Mouse (Mus musculus): ENCODE measurements around the gene Zfp57. TPM values are rescaled to one million over a fixed set of nuclear protein-coding genes. Genes with fewer than 3 reads are reported as not detected.

Zfp57 gene
- polyA plus RNA-seq, 1 experiment: 3.5 TPM

DNA sequence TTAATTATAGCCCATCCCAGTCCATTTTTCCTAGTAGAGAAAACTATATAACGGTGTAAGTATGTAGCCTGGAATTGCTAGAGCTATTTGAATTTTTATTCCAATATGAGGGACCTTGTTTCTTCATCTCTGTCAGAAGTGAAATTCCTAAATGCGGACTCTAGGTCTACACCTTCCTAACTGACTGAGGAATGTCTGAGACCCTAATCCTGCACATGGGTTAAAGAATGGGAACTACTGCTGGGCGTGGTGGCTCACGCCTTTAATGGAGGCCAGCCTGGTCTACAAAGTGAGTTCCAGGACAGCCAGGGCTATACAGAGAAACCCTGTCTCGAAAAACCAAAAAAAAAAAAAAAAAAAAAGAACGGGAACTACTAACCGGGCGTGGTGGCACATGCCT is 28.2 kb downstream of the Zfp57 start:
- Histone ChIP-seq H3K4me3 (replicated peaks) (peak overlapping the region; percentile 90), H3K4me1 (peaks cover 8% of the 10 kb centered on the region), H3K9me3 (no peaks in the 10 kb centered on the region), H3K27me3 (replicated peaks) (peaks cover 1% of the 10 kb centered on the region), H3K36me3 (replicated peaks; ENCODE audit: low read length) (no peaks in the 10 kb centered on the region)
- no peak for TF ChIP-seq GATA1 (IDR thresholded peaks at IDR 0.05; ENCODE audit: borderline replicate concordance, low read length)

DNA sequence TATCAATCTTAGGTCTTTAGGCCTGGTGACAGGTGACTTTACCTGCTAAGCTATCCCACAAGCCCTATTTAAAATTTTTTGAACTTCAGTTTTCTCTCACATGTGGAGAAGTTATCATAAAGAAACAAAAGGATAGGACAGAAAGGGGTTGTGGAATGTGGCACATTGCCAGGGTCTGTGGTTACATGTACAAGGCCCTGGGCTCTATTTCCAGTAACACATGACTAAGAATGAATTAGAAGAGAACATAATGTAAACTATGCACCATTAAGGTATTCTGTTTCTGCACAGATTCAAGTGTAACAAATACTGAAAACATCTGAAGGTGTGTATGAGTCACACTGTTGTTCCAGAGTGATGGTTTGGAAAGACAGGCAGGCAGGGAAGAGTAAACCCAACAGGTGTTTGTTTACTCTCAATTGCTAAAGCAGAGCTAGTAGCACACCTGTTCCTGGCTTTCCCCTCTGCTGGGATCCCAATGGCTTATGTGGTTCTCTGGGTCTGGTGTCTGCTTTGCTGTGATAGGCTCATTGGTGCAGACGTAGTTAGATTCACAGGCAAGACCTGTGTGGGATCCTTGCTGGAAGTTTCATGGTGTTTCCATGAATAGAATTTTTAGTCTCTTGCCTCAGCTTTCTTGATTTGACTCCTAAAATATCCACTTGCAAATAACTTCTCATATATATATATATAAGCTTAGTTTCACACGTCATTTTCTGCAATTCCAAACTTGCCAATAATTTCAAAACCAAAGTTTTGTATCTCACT is 38.3 kb downstream of the Zfp57 start:
- Histone ChIP-seq H3K9me3 (peaks cover 5% of the 10 kb centered on the region), H3K36me3 (replicated peaks; ENCODE audit: low read length) (no peaks in the 10 kb centered on the region), H3K4me3 (replicated peaks) (no peak overlapping the region), H3K4me1 (no peaks in the 10 kb centered on the region), H3K27me3 (replicated peaks) (peaks cover 10% of the 10 kb centered on the region)
- no peak for TF ChIP-seq GATA1 (IDR thresholded peaks at IDR 0.05; ENCODE audit: borderline replicate concordance, low read length)
- no peak for TF ChIP-seq FLI1 (IDR thresholded peaks at IDR 0.05; ENCODE audit: low read length)

DNA sequence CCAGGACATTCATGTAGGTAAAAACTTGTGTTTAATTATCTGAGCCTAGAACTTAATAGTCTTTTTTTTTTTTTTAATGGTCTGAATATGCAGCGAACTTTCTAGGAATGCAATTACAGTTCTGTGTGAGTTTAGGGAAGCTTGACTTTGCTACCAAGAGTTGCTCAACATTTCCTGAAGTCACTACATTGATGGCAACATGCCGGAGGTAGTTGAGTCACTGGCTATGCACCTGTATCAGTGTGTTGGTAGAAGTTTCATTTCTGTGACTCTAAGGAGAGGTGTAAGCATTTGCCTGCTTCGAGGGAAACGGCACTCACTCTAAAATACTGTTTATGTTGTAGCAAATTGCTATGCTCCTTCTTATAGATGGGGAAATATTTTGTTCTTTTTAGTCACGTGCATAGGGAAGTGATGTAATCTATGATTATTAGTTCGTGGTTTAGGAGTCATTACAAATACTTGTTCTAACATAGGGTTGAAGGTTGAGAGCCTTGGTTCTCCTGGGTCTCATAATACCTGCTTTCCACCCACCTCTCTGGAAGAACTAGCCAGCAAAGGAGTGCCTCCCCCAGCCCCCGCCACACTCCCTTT is 43.8 kb downstream of the Zfp57 start:
- peaks cover 28% of the 10 kb centered on the region for H3K4me1 ChIP-seq
- H3K27me3 ChIP-seq (replicated peaks): peaks cover 38% of the 10 kb centered on the region
- no peak for TF ChIP-seq FLI1 (IDR thresholded peaks at IDR 0.05; ENCODE audit: low read length)
- no peak for TF ChIP-seq GATA1 (IDR thresholded peaks at IDR 0.05; ENCODE audit: borderline replicate concordance, low read length)
- peak overlapping the region; percentile 95 for H3K4me3 ChIP-seq (replicated peaks)
- H3K36me3 ChIP-seq (replicated peaks; ENCODE audit: low read length): no peaks in the 10 kb centered on the region
- H3K9me3 ChIP-seq: no peaks in the 10 kb centered on the region

DNA sequence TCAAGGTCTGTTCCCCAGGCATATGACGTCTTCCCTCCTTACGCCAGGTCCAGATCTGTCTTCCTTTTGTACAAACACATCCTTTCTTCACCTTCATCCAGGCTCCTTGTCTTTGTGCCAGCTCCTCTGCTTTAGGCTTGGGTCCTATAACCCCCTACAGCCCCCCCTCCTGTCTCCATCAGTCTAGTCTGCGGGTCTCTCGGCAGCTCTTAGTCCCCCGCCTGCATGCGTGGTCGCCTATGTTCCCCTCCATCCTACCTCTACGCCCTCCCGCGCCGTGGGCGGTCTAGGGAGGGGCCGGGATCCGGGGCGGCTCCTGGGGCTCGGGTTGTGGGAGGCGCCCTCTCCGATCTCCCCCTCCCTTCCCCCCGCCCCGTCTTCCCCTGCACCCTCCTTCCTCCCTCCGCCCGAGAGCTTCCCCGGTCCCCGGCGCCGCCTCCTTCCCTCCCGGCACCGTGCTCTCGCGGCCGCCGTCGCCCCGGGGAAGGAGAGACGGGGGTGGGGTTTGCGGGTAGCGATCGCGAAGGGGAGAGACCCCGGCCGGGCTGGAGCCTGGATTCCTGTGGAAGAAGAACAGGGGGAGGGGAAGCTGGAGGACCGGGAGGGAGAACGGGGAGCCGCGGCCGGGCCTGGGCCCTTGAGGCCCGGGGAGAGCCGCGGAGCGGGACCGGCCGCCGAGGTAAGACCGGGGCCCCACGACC is 44.8 kb downstream of the Zfp57 start, which contains the start of gene Gabbr1:
TSS of gene Gabbr1 (plus strand) at position 356 of the 701 bp plus-strand sequence.
- H3K4me3 ChIP-seq (replicated peaks): peak within 1 kb of the TSS; percentile 95
- no peaks in the 10 kb centered on the region for H3K36me3 ChIP-seq (replicated peaks; ENCODE audit: low read length)
- no peak for TF ChIP-seq FLI1 (IDR thresholded peaks at IDR 0.05; ENCODE audit: low read length)
- TF ChIP-seq GATA1 (IDR thresholded peaks at IDR 0.05; ENCODE audit: borderline replicate concordance, low read length): no peak
- H3K4me1 ChIP-seq: peaks cover 36% of the 10 kb centered on the region
- peaks cover 47% of the 10 kb centered on the region for H3K27me3 ChIP-seq (replicated peaks)
- H3K9me3 ChIP-seq: no peaks in the 10 kb centered on the region

DNA sequence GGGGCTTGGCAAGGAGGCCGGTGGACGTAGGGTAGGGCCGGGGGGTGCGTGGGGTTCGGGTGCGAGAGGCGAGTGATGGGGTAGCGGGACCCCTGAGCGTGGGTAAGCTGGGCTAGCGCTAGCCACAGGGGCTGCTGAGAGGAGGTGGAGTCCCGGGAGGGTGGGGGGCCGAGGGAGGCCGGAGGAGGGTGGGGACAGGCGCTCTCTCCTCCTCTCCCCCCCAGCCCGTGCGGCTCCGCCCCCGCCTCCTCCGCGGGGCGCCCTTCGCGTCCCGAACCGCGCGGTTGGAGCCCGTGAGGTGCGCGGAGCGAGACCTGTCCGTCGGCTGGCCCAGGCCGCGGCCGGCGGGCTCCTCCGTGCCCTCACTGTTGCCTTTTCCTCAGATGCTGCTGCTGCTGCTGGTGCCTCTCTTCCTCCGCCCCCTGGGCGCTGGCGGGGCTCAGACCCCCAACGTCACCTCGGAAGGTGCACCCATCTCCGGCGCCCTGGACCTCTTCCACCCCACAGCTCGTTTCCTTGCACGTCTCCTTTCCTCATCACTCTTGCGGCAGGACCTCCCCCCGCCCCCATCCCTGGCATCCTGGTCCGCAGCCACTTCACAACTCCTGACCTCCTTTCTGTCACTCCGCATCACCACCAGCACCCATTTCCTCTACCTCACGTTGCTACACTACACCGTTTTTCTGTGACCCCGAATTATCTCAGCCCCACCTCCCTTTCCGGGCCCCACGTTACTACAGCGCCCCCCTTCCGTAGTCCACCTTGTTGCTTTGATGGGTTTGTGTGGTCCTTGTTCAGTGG is 45.5 kb downstream of the Zfp57 start:
- Histone ChIP-seq H3K4me1 (peaks cover 36% of the 10 kb centered on the region), H3K4me3 (replicated peaks) (peak overlapping the region; percentile 95), H3K36me3 (replicated peaks; ENCODE audit: low read length) (no peaks in the 10 kb centered on the region), H3K9me3 (no peaks in the 10 kb centered on the region), H3K27me3 (replicated peaks) (peaks cover 51% of the 10 kb centered on the region)
- no peak for TF ChIP-seq FLI1 (IDR thresholded peaks at IDR 0.05; ENCODE audit: low read length)

DNA sequence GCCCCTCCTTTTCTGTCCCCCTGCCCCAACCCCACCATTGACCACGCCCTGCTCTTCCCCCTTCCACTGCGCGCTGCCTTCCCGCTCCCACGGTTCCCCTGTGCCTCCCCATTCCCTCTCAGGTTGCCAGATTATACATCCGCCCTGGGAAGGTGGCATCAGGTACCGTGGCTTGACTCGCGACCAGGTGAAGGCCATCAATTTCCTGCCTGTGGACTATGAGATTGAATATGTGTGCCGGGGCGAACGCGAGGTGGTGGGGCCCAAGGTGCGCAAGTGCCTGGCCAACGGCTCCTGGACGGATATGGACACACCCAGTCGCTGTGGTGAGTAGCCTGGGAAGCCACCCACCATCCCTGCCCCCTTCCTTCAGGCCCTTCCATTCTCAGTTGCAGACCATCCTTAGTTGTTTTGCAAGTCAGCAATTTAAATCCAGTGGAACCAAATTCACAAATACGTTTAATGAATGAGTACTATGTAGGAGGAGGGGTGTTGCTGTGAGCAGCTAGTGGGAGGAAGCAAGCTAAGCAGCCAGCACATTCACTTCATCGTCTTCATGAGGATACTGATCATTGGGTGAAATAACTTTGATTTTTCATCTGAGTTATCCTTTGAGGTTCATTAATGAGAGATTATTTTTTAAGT is 46.5 kb downstream of the Zfp57 start:
- H3K36me3 ChIP-seq (replicated peaks; ENCODE audit: low read length): no peaks in the 10 kb centered on the region
- H3K4me1 ChIP-seq: peaks cover 36% of the 10 kb centered on the region
- H3K27me3 ChIP-seq (replicated peaks): peaks cover 50% of the 10 kb centered on the region
- H3K4me3 ChIP-seq (replicated peaks): peak overlapping the region; percentile 42
- no peak for TF ChIP-seq GATA1 (IDR thresholded peaks at IDR 0.05; ENCODE audit: borderline replicate concordance, low read length)
- TF ChIP-seq FLI1 (IDR thresholded peaks at IDR 0.05; ENCODE audit: low read length): no peak
- H3K9me3 ChIP-seq: no peaks in the 10 kb centered on the region

DNA sequence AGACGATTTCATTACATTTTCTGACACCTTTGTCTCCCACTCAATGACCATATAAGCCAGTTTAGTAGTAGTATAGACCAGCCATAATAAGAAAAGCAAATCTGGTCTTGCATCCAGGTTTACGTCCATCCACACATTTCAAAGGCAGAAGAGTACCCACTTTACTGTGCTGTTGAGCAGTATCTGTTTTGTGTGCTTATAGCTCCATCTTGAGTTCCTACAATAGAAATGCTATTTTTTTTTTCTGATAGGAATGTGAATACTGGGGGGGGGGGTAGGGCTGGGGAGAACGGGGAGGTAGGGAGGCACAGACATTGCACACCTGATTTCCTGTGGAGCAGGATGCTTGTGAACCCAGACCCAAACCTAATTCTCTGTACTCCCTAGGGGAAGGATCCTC is 47.0 kb downstream of the Zfp57 start:
- peaks cover 50% of the 10 kb centered on the region for H3K27me3 ChIP-seq (replicated peaks)
- no peaks in the 10 kb centered on the region for H3K9me3 ChIP-seq
- TF ChIP-seq GATA1 (IDR thresholded peaks at IDR 0.05; ENCODE audit: borderline replicate concordance, low read length): no peak
- no peak for TF ChIP-seq FLI1 (IDR thresholded peaks at IDR 0.05; ENCODE audit: low read length)
- H3K4me1 ChIP-seq: peaks cover 36% of the 10 kb centered on the region
- H3K4me3 ChIP-seq (replicated peaks): no peak overlapping the region
- no peaks in the 10 kb centered on the region for H3K36me3 ChIP-seq (replicated peaks; ENCODE audit: low read length)

DNA sequence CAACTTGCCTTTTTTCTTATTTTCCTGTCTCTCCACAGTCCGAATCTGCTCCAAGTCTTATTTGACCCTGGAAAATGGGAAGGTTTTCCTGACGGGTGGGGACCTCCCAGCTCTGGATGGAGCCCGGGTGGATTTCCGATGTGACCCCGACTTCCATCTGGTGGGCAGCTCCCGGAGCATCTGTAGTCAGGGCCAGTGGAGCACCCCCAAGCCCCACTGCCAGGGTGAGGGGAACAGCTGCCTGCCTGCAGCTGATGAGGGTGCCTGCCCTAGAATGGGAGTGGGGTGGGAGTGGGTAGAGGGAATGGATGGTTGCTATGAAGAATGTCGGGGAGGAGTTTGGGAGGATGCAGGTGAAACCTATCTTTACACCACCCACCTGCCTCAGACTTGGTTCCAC is 47.4 kb downstream of the Zfp57 start:
- Histone ChIP-seq H3K36me3 (replicated peaks; ENCODE audit: low read length) (no peaks in the 10 kb centered on the region), H3K9me3 (no peaks in the 10 kb centered on the region), H3K4me1 (peaks cover 36% of the 10 kb centered on the region), H3K27me3 (replicated peaks) (peaks cover 50% of the 10 kb centered on the region), H3K4me3 (replicated peaks) (no peak overlapping the region)
- TF ChIP-seq FLI1 (IDR thresholded peaks at IDR 0.05; ENCODE audit: low read length) (no peak), GATA1 (IDR thresholded peaks at IDR 0.05; ENCODE audit: borderline replicate concordance, low read length) (no peak)
